Mouse (Mus musculus) testis, adult 2 months (tissue): ENCODE results near the gene Cby1.

Experiments
- CTCF ChIP-seq: fragments of 200-500 bp; IDR thresholded peaks from 2 replicates; pipeline ENCODE4 v1.5.1; 2012; ENCODE audit warnings: low read depth, mild to moderate bottlenecking, inconsistent platforms, low read length, moderate library complexity; ENCODE audit not compliant: control insufficient read depth, insufficient read depth, insufficient replicate concordance
- POLR2A ChIP-seq: fragments of 200-500 bp; IDR thresholded peaks from 2 replicates; pipeline ENCODE4 v1.6.1; 2012; ENCODE audit warnings: low read depth, mild to moderate bottlenecking, inconsistent platforms, low read length, moderate library complexity; ENCODE audit not compliant: control insufficient read depth

DNA sequence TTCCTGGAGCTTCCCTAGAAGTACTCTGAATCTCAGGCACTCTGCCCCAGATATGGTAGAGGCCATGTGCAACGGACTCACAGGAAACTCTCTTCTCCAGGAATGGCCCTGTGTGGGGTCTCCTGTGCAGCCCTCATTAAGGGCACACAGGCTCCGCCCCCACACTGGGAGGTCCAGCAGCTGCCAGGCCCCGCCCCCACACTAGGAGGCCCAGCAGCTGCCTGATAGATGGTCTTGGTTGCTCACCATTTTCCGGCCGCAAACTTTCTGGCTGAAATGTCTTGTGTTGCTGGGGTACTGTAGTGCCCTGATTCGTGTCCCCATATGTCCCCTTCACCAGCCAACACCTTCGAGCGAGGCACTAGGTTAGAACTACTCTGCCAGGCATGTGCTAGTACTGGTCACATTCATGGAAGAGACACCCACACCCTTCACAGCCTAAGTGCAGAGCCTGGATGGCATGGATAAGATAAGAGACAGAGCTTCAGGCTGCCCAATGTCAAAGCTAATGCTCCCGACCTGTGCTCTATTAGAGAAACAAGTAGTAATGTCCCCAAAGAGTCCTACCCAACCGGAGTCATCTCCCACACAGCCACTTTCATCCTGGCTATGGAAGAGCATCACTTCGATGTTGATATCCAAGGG lies 39.1 kb upstream of the Cby1 start:
- TF ChIP-seq CTCF (no peak), POLR2A (no peak)
